Mouse (Mus musculus): ENCODE data around the gene Pelp1.

- TF ChIP-seq CTCF (IDR thresholded peaks at IDR 0.05; ENCODE audit: low read depth) (no peak), EP300 (IDR thresholded peaks at IDR 0.05; ENCODE audit: low read depth) (no peak)
These were observed 30.8 kb upstream of the Pelp1 start for GRCm38 (mm10) chr11:70440637-70441036.
